Mouse (Mus musculus) megakaryocyte, embryonic 14.5 days (primary cell): Measurements from ENCODE around the gene Cyp26a1. TPM values are rescaled to one million over a fixed set of nuclear protein-coding genes. Genes with fewer than 3 reads are reported as not detected.
A peak's percentile ranks its signal among the peaks of the same experiment; 100 is the strongest.

Experiments
- H3K27me3 ChIP-seq: replicated peaks from 2 replicates; pipeline ENCODE3; 2012; ENCODE audit warnings: inconsistent platforms
- H3K36me3 ChIP-seq: replicated peaks from 2 replicates; pipeline ENCODE3; 2012; ENCODE audit warnings: low read length, inconsistent platforms, mixed read lengths
- H3K4me1 ChIP-seq: 2 replicates; pipeline ENCODE4 v1.6.1; 2012; ENCODE audit warnings: inconsistent platforms
- H3K4me3 ChIP-seq: replicated peaks from 2 replicates; pipeline ENCODE3; 2012; ENCODE audit warnings: moderate library complexity, mild to moderate bottlenecking, inconsistent platforms
- H3K9me3 ChIP-seq: 2 replicates; pipeline ENCODE4 v1.6.1; 2012; ENCODE audit warnings: inconsistent platforms
- FLI1 ChIP-seq: IDR thresholded peaks from 2 replicates; pipeline ENCODE4 v1.6.1; 2012; ENCODE audit warnings: low read length, inconsistent platforms, mixed read lengths
- GATA1 ChIP-seq: IDR thresholded peaks from 3 replicates; pipeline ENCODE4 v1.6.1; 2012; ENCODE audit warnings: mixed read lengths, low read length, inconsistent platforms, borderline replicate concordance
- polyA plus RNA-seq: library from polyadenylated mRNA; stranded (reverse); fragments of >175 nt; gene quantifications from 2 replicates; pipeline ENCODE4 v1.2.3, GENCODE M21; 2012; ENCODE audit warnings: low replicate concordance; ENCODE audit not compliant: insufficient read depth

The Cyp26a1 gene
- 1.3 TPM in 1 of 2 replicates, not detected in the other for polyA plus RNA-seq

GRCm38 (mm10) chr19:37697651-37698272, at the start of gene Cyp26a1:
Gene Cyp26a1, plus strand, starts transcription at chr19:37697798.
- Histone ChIP-seq H3K4me3 (peak within 1 kb of the TSS; percentile 81), H3K27me3 (peaks cover 92% of the 10 kb centered on the region), H3K9me3 (peaks cover 5% of the 10 kb centered on the region; the same call in 1 of the 2 replicates), H3K4me1 (peaks cover 47% of the 10 kb centered on the region), H3K36me3 (peaks cover 48% of the 10 kb centered on the region)
- no peak for TF ChIP-seq GATA1
- no peak for TF ChIP-seq FLI1

- Histone ChIP-seq H3K27me3 (no peaks in the 10 kb centered on the region), H3K36me3 (peaks cover 91% of the 10 kb centered on the region)
Observed at GRCm38 (mm10) chr19:37647994-37648393, 49.6 kb upstream of the Cyp26a1 start.

GRCm38 (mm10) chr19:37650526-37650925, 47.1 kb upstream of the Cyp26a1 start:
- H3K4me1 ChIP-seq = peaks cover 38% of the 10 kb centered on the region
- peaks cover 91% of the 10 kb centered on the region for H3K36me3 ChIP-seq
- H3K27me3 ChIP-seq = no peaks in the 10 kb centered on the region
- TF ChIP-seq FLI1 (no peak), GATA1 (no peak)
- no peaks in the 10 kb centered on the region for H3K9me3 ChIP-seq
- H3K4me3 ChIP-seq = no peak overlapping the region

More at GRCm38 (mm10) chr19:37647994-37648393, 49.6 kb upstream of the Cyp26a1 start:
- Histone ChIP-seq H3K9me3 (no peaks in the 10 kb centered on the region), H3K4me3 (no peak overlapping the region), H3K4me1 (peaks cover 23% of the 10 kb centered on the region)
- TF ChIP-seq GATA1 = no peak
- no peak for TF ChIP-seq FLI1

DNA sequence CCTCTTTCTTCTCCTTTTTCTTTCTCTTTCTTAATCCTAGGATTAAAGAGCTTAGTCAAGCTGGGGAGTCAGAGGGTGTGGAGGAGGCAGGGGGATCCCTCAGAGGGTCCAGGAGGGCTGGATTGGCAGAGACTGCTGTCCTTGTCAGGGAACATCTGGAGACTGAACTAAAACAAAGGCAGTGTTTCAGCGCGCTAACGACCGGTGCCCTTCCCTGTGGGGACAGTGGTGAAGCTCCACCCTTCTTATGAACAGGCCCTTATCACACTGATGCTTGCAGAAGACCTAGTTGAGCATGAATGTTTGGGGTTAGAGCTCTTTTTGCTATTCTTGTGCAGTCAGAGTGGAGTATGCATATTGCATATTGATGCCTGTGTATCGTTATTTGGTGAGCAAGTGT, 43.6 kb upstream of the Cyp26a1 start:
- Histone ChIP-seq H3K4me3 (peak overlapping the region; percentile 3), H3K36me3 (peaks cover 91% of the 10 kb centered on the region), H3K9me3 (no peaks in the 10 kb centered on the region), H3K27me3 (no peaks in the 10 kb centered on the region), H3K4me1 (peaks cover 38% of the 10 kb centered on the region)
- TF ChIP-seq FLI1 (no peak), GATA1 (no peak)

- peaks cover 32% of the 10 kb centered on the region for H3K4me1 ChIP-seq
- peaks cover 88% of the 10 kb centered on the region for H3K36me3 ChIP-seq
Observed at GRCm38 (mm10) chr19:37656441-37656840, 41.2 kb upstream of the Cyp26a1 start.

GRCm38 (mm10) chr19:37665256-37665655, 32.3 kb upstream of the Cyp26a1 start:
- Histone ChIP-seq H3K4me1 (peaks cover 71% of the 10 kb centered on the region), H3K4me3 (peak overlapping the region; percentile 54), H3K36me3 (peaks cover 94% of the 10 kb centered on the region), H3K9me3 (no peaks in the 10 kb centered on the region), H3K27me3 (no peaks in the 10 kb centered on the region)
- TF ChIP-seq FLI1 (no peak), GATA1 (no peak)

More at GRCm38 (mm10) chr19:37656441-37656840, 41.2 kb upstream of the Cyp26a1 start:
- no peaks in the 10 kb centered on the region for H3K27me3 ChIP-seq
- no peaks in the 10 kb centered on the region for H3K9me3 ChIP-seq
- TF ChIP-seq GATA1 (no peak), FLI1 (no peak)
- no peak overlapping the region for H3K4me3 ChIP-seq

GRCm38 (mm10) chr19:37667855-37668594, 29.6 kb upstream of the Cyp26a1 start:
- Histone ChIP-seq H3K36me3 (peaks cover 93% of the 10 kb centered on the region), H3K4me1 (peaks cover 72% of the 10 kb centered on the region), H3K4me3 (peak overlapping the region; percentile 16), H3K27me3 (no peaks in the 10 kb centered on the region), H3K9me3 (no peaks in the 10 kb centered on the region)
- TF ChIP-seq FLI1 = no peak
- TF ChIP-seq GATA1 = no peak

DNA sequence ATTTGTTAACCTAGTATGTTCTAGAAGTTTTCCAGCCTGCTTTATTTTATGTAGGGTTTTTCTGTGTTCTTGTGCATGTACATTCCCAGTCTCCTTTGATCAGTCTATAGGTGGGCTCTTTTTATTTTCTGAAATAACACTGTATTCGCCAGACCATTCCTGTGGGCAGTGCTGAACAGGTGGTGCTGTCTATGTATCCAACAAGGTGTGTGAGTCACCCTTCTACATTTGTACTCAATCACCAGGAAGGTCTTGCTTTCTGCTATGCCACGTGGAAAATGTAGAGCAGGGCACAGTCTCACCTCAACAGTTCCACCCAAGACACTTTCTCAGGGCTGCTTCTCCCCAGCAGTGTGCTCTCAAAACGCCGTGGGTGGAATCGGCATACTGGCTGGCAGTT, 28.9 kb upstream of the Cyp26a1 start:
- H3K4me3 ChIP-seq = no peak overlapping the region
- no peak for TF ChIP-seq GATA1
- TF ChIP-seq FLI1 = no peak
- H3K9me3 ChIP-seq = no peaks in the 10 kb centered on the region
- H3K4me1 ChIP-seq = peaks cover 67% of the 10 kb centered on the region
- no peaks in the 10 kb centered on the region for H3K27me3 ChIP-seq
- H3K36me3 ChIP-seq = peaks cover 94% of the 10 kb centered on the region

DNA sequence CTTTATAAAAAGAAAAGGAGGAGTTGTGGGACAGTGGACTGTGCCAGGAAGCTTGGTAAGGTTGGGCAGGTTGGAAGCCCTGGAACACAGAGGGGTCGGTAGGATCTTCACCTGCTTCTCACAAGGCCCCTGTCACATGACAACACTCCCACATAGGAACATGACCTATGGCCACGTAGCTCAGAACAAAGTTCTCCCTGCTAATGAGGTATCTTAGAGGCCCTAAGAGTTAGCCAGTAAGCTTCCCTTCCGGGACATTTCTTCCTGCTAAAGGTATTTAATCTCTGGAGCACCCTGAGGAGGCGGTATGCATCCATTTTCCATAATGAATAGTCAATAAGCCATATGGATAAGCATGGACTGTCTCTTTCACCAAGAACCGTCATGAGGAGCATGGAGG, 28.1 kb upstream of the Cyp26a1 start:
- H3K36me3 ChIP-seq = peaks cover 93% of the 10 kb centered on the region
- H3K4me1 ChIP-seq = peaks cover 63% of the 10 kb centered on the region
- H3K9me3 ChIP-seq = no peaks in the 10 kb centered on the region
- H3K27me3 ChIP-seq = no peaks in the 10 kb centered on the region
- H3K4me3 ChIP-seq = no peak overlapping the region
- TF ChIP-seq GATA1 = no peak
- TF ChIP-seq FLI1 = no peak

- TF ChIP-seq FLI1 (no peak), GATA1 (no peak)
- no peak overlapping the region for H3K4me3 ChIP-seq
- H3K27me3 ChIP-seq = no peaks in the 10 kb centered on the region
- peaks cover 90% of the 10 kb centered on the region for H3K36me3 ChIP-seq
- no peaks in the 10 kb centered on the region for H3K9me3 ChIP-seq
- peaks cover 32% of the 10 kb centered on the region for H3K4me1 ChIP-seq
Observed at GRCm38 (mm10) chr19:37673393-37673792, 24.2 kb upstream of the Cyp26a1 start.
